Mouse (Mus musculus) MEL (cell line): ENCODE results near the gene Traip. TPM values are rescaled to one million over a fixed set of nuclear protein-coding genes. Genes with fewer than 3 reads are reported as not detected.

Source experiments
- DNase-seq: peaks from one replicate; pipeline ENCODE4 v3.0.0; 2011; ENCODE audit warnings: low read depth, low spot score
- H3K27ac ChIP-seq: 2 replicates; pipeline ENCODE4 v1.5.1; 2012; ENCODE audit warnings: low read depth, mild to moderate bottlenecking, control low read depth, low read length, moderate library complexity; ENCODE audit not compliant: control insufficient read depth
- H3K27me3 ChIP-seq, 2 experiments: fragments of 150-350 bp in 1 of 2; sonication (generic) in 1 of 2; 2 replicates each; pipeline ENCODE4 v1.6.1; 2012; ENCODE audit warnings: low read length in 2 of 2, mild to moderate bottlenecking in 2 of 2, improper control_type of control experiment in 1 of 2, moderate library complexity in 1 of 2; ENCODE audit not compliant: insufficient read depth in 2 of 2, control insufficient read depth in 1 of 2
- H3K36me3 ChIP-seq, 2 experiments: 2 replicates each; pipeline ENCODE4 v1.6.1; 2012 to 2014; ENCODE audit warnings: low read length in 2 of 2, improper control_type of control experiment in 1 of 2, inconsistent platforms in 1 of 2, mild to moderate bottlenecking in 1 of 2; ENCODE audit not compliant: insufficient read depth in 2 of 2, control insufficient read depth in 1 of 2
- H3K4me1 ChIP-seq, 2 experiments: fragments of 150-350 bp in 1 of 2; sonication (generic) in 1 of 2; 2 replicates each; pipeline ENCODE4 v1.6.1; 2012; ENCODE audit warnings: low read length in 2 of 2, improper control_type of control experiment in 1 of 2, mild to moderate bottlenecking in 1 of 2; ENCODE audit not compliant: insufficient read depth in 2 of 2, control insufficient read depth in 1 of 2
- H3K4me3 ChIP-seq, 2 experiments: fragments of 150-350 bp in 1 of 2; sonication (generic) in 1 of 2; 2 replicates each; pipeline ENCODE4 v1.5.1; 2012; ENCODE audit warnings: low read depth in 2 of 2, low read length in 2 of 2, mild to moderate bottlenecking in 2 of 2, moderate library complexity in 2 of 2, control low read depth in 1 of 2, improper control_type of control experiment in 1 of 2; ENCODE audit not compliant: control insufficient read depth in 1 of 2, insufficient read depth in 1 of 2
- H3K79me2 ChIP-seq: 2 replicates; pipeline ENCODE4 v1.6.1; 2012; ENCODE audit warnings: mild to moderate bottlenecking, low read length, moderate library complexity; ENCODE audit not compliant: control insufficient read depth, poor library complexity, insufficient read depth
- H3K9ac ChIP-seq: 2 replicates; pipeline ENCODE4 v1.6.1; 2012; ENCODE audit warnings: low read depth, mild to moderate bottlenecking, control low read depth, low read length, moderate library complexity; ENCODE audit not compliant: control insufficient read depth, poor library complexity, severe bottlenecking
- H3K9me3 ChIP-seq: fragments of 150-350 bp; sonication (generic); replicated peaks from 2 replicates; pipeline ENCODE4 v1.6.1; 2012; ENCODE audit warnings: mild to moderate bottlenecking, low read length, improper control_type of control experiment, moderate library complexity; ENCODE audit not compliant: insufficient read depth
- BHLHE40 ChIP-seq: IDR thresholded peaks from 2 replicates; pipeline ENCODE4 v1.6.1; 2012; ENCODE audit warnings: low read depth, mild to moderate bottlenecking, inconsistent platforms, low read length, improper control_type of control experiment, borderline replicate concordance
- CHD1 ChIP-seq: IDR thresholded peaks from 2 replicates; pipeline ENCODE4 v1.6.1; 2012; ENCODE audit warnings: low read depth, mild to moderate bottlenecking, inconsistent platforms, low read length, improper control_type of control experiment
- CHD2 ChIP-seq: IDR thresholded peaks from 2 replicates; pipeline ENCODE4 v1.6.1; 2011; ENCODE audit warnings: low read length, improper control_type of control experiment
- CTCF ChIP-seq, 3 experiments: IDR thresholded peaks in 2 of 3; conservative IDR thresholded peaks in 1 of 3; 2 replicates each; pipeline ENCODE4 v1.5.1; 2011 to 2012; ENCODE audit warnings: low read length in 3 of 3, low read depth in 2 of 3, mild to moderate bottlenecking in 2 of 3, improper control_type of control experiment in 1 of 3, inconsistent platforms in 1 of 3, mixed read lengths in 1 of 3, moderate library complexity in 1 of 3; ENCODE audit not compliant: control insufficient read depth in 1 of 3, insufficient read depth in 1 of 3, poor library complexity in 1 of 3, severe bottlenecking in 1 of 3
- E2F4 ChIP-seq: IDR thresholded peaks from 2 replicates; pipeline ENCODE4 v1.6.1; 2011; ENCODE audit warnings: low read depth, low read length, improper control_type of control experiment, borderline replicate concordance
- EP300 ChIP-seq, 2 experiments: IDR thresholded peaks; 2 replicates each; pipeline ENCODE4 v1.6.1; 2011; ENCODE audit warnings: improper control_type of control experiment in 2 of 2, low read length in 2 of 2, low read depth in 1 of 2, mild to moderate bottlenecking in 1 of 2
- ETS1 ChIP-seq: IDR thresholded peaks from 2 replicates; pipeline ENCODE4 v1.6.1; 2012; ENCODE audit warnings: low read depth, mild to moderate bottlenecking, inconsistent platforms, low read length, improper control_type of control experiment, moderate library complexity
- GABPA ChIP-seq: IDR thresholded peaks from 2 replicates; pipeline ENCODE4 v1.6.1; 2012; ENCODE audit warnings: low read depth, mild to moderate bottlenecking, inconsistent platforms, low read length, improper control_type of control experiment, moderate library complexity
- GATA1 ChIP-seq: IDR thresholded peaks from 2 replicates; pipeline ENCODE4 v1.6.1; 2011; ENCODE audit warnings: low read depth, low read length, improper control_type of control experiment
- HCFC1 ChIP-seq: IDR thresholded peaks from 2 replicates; pipeline ENCODE4 v1.6.1; 2012; ENCODE audit warnings: low read depth, mild to moderate bottlenecking, inconsistent platforms, low read length, improper control_type of control experiment, moderate library complexity
- JUND ChIP-seq: IDR thresholded peaks from 2 replicates; pipeline ENCODE4 v1.6.1; 2011; ENCODE audit warnings: low read depth, mild to moderate bottlenecking, improper control_type of control experiment, low read length
- KAT2A ChIP-seq: conservative IDR thresholded peaks from 2 replicates; pipeline ENCODE4 v1.6.1; 2012; ENCODE audit warnings: low read depth, low read length, improper control_type of control experiment, inconsistent platforms
- MAFK ChIP-seq: IDR thresholded peaks from 2 replicates; pipeline ENCODE4 v1.6.1; 2011; ENCODE audit warnings: low read depth, mild to moderate bottlenecking, low read length, improper control_type of control experiment, borderline replicate concordance
- MAX ChIP-seq: IDR thresholded peaks from 2 replicates; pipeline ENCODE4 v1.6.1; 2011; ENCODE audit warnings: low read length, improper control_type of control experiment
- MXI1 ChIP-seq: IDR thresholded peaks from 2 replicates; pipeline ENCODE4 v1.6.1; 2011; ENCODE audit warnings: mild to moderate bottlenecking, low read depth, low read length, improper control_type of control experiment
- NELFE ChIP-seq: IDR thresholded peaks from 2 replicates; pipeline ENCODE4 v1.6.1; 2011; ENCODE audit warnings: low read depth, low read length, improper control_type of control experiment
- POLR2A ChIP-seq, 2 experiments: IDR thresholded peaks; 2 replicates each; pipeline ENCODE4 v1.6.1; 2011 to 2012; ENCODE audit warnings: low read length in 2 of 2, mild to moderate bottlenecking in 2 of 2, control low read depth in 1 of 2, improper control_type of control experiment in 1 of 2, low read depth in 1 of 2, moderate library complexity in 1 of 2; ENCODE audit not compliant: control insufficient read depth in 1 of 2, insufficient read depth in 1 of 2, poor library complexity in 1 of 2
- POLR2AphosphoS2 ChIP-seq: IDR thresholded peaks from 2 replicates; pipeline ENCODE4 v1.6.1; 2011; ENCODE audit warnings: low read length, improper control_type of control experiment
- RAD21 ChIP-seq: IDR thresholded peaks from 2 replicates; pipeline ENCODE4 v1.6.1; 2011; ENCODE audit warnings: mild to moderate bottlenecking, low read depth, low read length, improper control_type of control experiment
- RCOR1 ChIP-seq: IDR thresholded peaks from 2 replicates; pipeline ENCODE4 v1.6.1; 2012; ENCODE audit warnings: low read depth, mild to moderate bottlenecking, inconsistent platforms, low read length, improper control_type of control experiment
- SIN3A ChIP-seq: IDR thresholded peaks from 2 replicates; pipeline ENCODE4 v1.6.1; 2012; ENCODE audit warnings: low read length, improper control_type of control experiment, inconsistent platforms
- SMC3 ChIP-seq: IDR thresholded peaks from 2 replicates; pipeline ENCODE4 v1.6.1; 2011; ENCODE audit warnings: low read depth, low read length, improper control_type of control experiment
- TAL1 ChIP-seq: IDR thresholded peaks from 2 replicates; pipeline ENCODE4 v1.6.1; 2012; ENCODE audit warnings: mild to moderate bottlenecking, inconsistent platforms, low read length, moderate library complexity, mixed read lengths
- USF1 ChIP-seq: IDR thresholded peaks from 2 replicates; pipeline ENCODE4 v1.6.1; 2014; ENCODE audit warnings: low read depth, mild to moderate bottlenecking, inconsistent platforms, low read length, improper control_type of control experiment, moderate library complexity
- USF2 ChIP-seq, 2 experiments: IDR thresholded peaks; 2 replicates each; pipeline ENCODE4 v1.6.1; 2011 to 2012; ENCODE audit warnings: improper control_type of control experiment in 2 of 2, low read length in 2 of 2, borderline replicate concordance in 1 of 2, inconsistent platforms in 1 of 2, low read depth in 1 of 2, mild to moderate bottlenecking in 1 of 2; ENCODE audit not compliant: insufficient read depth in 1 of 2
- ZC3H11A ChIP-seq: IDR thresholded peaks from 2 replicates; pipeline ENCODE4 v1.6.1; 2012; ENCODE audit warnings: low read depth, mild to moderate bottlenecking, inconsistent platforms, low read length, improper control_type of control experiment
- ZKSCAN1 ChIP-seq: IDR thresholded peaks from 2 replicates; pipeline ENCODE4 v1.6.1; 2012; ENCODE audit warnings: low read depth, mild to moderate bottlenecking, inconsistent platforms, low read length, improper control_type of control experiment, moderate library complexity
- ZMIZ1 ChIP-seq: IDR thresholded peaks from 2 replicates; pipeline ENCODE4 v1.6.1; 2012; ENCODE audit warnings: low read depth, mild to moderate bottlenecking, inconsistent platforms, low read length, improper control_type of control experiment, moderate library complexity
- ZNF384 ChIP-seq: IDR thresholded peaks from 2 replicates; pipeline ENCODE4 v1.6.1; 2012; ENCODE audit warnings: low read depth, mild to moderate bottlenecking, inconsistent platforms, low read length, improper control_type of control experiment
- polyA plus RNA-seq, 2 experiments: library from polyadenylated mRNA; stranded (reverse) in 1 of 2; unstranded in 1 of 2; fragments of >175 nt in 1 of 2; fragments of >200 nt in 1 of 2; gene quantifications; 2 replicates each; pipeline versions ENCODE4 v1.2.1 to v1.2.4; 2012; ENCODE audit warnings: low replicate concordance in 2 of 2, low read depth in 1 of 2; ENCODE audit not compliant: insufficient read length in 2 of 2, insufficient read depth in 1 of 2, missing spikeins in 1 of 2
- total RNA-seq: library from RNA; depleted of rRNA; stranded (reverse); fragments of 300-350 nt; gene quantifications from 2 replicates; pipeline ENCODE4 v1.2.3, GENCODE M21; 2012

The Traip gene
- total and polyA plus RNA-seq, 3 experiments: 43.6 to 65.2 TPM; not detected in 1

DNA sequence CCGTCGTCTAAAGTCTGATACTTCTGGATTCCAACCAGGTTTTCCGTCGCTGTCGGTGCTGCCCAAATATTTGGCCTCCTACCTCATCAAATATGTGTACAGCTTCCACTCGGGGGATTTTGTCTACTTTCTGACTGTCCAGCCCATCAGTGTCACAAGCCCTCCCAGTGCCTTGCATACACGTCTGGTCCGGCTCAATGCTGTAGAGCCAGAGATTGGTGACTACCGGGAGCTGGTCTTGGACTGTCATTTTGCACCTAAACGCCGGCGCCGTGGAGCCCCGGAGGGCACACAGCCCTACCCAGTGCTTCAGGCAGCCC is 42.2 kb upstream of the Traip start:
- TF ChIP-seq EP300 (IDR thresholded peaks at IDR 0.05; ENCODE audit: low read depth in 1 of 2, low read length in 2 of 2): no peak
- TF ChIP-seq USF1: no peak
- no peak for TF ChIP-seq ZKSCAN1
- no peak for TF ChIP-seq ZNF384
- TF ChIP-seq GABPA: no peak
- TF ChIP-seq SIN3A: no peak
- TF ChIP-seq JUND: no peak
- TF ChIP-seq TAL1: no peak
- TF ChIP-seq E2F4: no peak
- TF ChIP-seq POLR2AphosphoS2: no peak
- TF ChIP-seq RCOR1: no peak
- TF ChIP-seq HCFC1: no peak
- no peak for TF ChIP-seq MAFK
- TF ChIP-seq MAX: no peak
- no peak for TF ChIP-seq USF2 (IDR thresholded peaks at IDR 0.05; ENCODE audit: borderline replicate concordance in 1 of 2, insufficient read depth in 1 of 2, low read depth in 1 of 2, low read length in 2 of 2)
- no peak for TF ChIP-seq CTCF (IDR thresholded peaks at IDR 0.05 in 2 of 3, conservative IDR thresholded peaks at IDR 0.05 in 1 of 3; ENCODE audit: control insufficient read depth in 1 of 3, insufficient read depth in 1 of 3, low read depth in 2 of 3, low read length in 3 of 3, poor library complexity in 1 of 3, severe bottlenecking in 1 of 3)
- no peak for TF ChIP-seq MXI1
- TF ChIP-seq SMC3: no peak
- no peak for TF ChIP-seq RAD21
- H3K27me3 ChIP-seq: no peaks in the 10 kb centered on the region
- peaks cover 5 to 38% of the 10 kb centered on the region in 2 experiments for H3K4me1 ChIP-seq
- no peak for DNase-seq
- H3K36me3 ChIP-seq: peaks cover 0 to 29% of the 10 kb centered on the region in 2 experiments; a peak in 2 of 4 replicates
- no peaks in the 10 kb centered on the region; the same call in 1 of the 2 replicates for H3K79me2 ChIP-seq
- peak overlapping the region; percentile 95 for H3K27ac ChIP-seq
- H3K9ac ChIP-seq: peak overlapping the region; percentile 66
- no peaks in the 10 kb centered on the region for H3K9me3 ChIP-seq
- H3K4me3 ChIP-seq: no peak overlapping the region

DNA sequence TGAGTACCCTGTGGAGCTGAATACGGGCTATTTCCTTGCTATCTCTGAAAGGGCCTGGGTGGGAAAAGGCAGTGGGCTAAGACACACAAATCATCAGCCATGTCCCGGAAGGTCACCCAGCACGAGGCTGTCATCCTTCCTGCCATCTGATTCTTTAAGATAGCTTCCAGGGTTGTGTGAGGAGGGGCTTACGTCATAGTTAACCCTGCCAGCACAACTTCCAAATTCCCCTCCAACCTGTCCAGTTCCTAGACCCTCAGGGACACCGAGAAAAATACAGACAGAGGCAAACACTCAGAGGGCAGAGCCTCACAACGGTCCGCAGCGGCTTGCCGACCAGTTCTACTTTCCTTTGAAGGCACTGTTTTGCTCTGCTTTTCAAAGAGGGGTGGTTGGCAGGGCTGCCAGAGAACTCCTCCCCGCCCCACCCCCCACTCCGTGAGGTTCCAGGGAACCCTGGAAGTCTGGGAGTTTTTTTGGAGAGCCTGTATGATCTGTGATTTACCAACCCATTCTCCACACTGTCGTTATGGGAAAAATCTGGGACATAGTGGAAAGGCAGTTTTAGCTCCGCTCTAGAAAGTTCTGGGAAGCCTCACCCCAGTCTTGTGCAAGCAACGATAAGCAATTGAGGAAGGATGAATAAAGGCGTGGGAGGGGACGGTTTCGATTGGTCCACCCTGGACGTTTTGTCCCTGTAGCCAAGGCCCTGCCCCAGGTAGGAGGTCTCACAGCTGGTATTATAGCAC is 41.4 kb upstream of the Traip start:
- Histone ChIP-seq H3K36me3 (peaks cover 0 to 29% of the 10 kb centered on the region in 2 experiments; a peak in 2 of 4 replicates), H3K4me1 (peaks cover 5 to 38% of the 10 kb centered on the region in 2 experiments), H3K9ac (peak overlapping the region; percentile 66), H3K4me3 (peak overlapping the region; percentile 52 to 53), H3K27me3 (no peaks in the 10 kb centered on the region), H3K79me2 (no peaks in the 10 kb centered on the region; the same call in 1 of the 2 replicates), H3K27ac (peak overlapping the region; percentile 95), H3K9me3 (no peaks in the 10 kb centered on the region)
- peak; percentile 92 for DNase-seq
- TF ChIP-seq POLR2AphosphoS2 (peak; percentile 74; the same call in 1 of the 2 replicates), USF1 (0 out of 2 replicates have a peak, but pooled peaks have one; percentile 19), ZMIZ1 (no peak), MAX (peak; percentile 88), TAL1 (peak; percentile 52), CTCF (IDR thresholded peaks at IDR 0.05 in 2 of 3, conservative IDR thresholded peaks at IDR 0.05 in 1 of 3; ENCODE audit: control insufficient read depth in 1 of 3, insufficient read depth in 1 of 3, low read depth in 2 of 3, low read length in 3 of 3, poor library complexity in 1 of 3, severe bottlenecking in 1 of 3) (no peak), NELFE (no peak; the same call in 1 of the 2 replicates), CHD2 (peak; percentile 31; the same call in 1 of the 2 replicates), RCOR1 (peak; percentile 83), KAT2A (peak; percentile 47), POLR2A (IDR thresholded peaks at IDR 0.05; ENCODE audit: control insufficient read depth in 1 of 2, insufficient read depth in 1 of 2, low read depth in 1 of 2, low read length in 2 of 2, poor library complexity in 1 of 2) (peak; percentile 32 to 61; a peak in 2 of 4 replicates), GATA1 (peak; percentile 76), BHLHE40 (peak; percentile 69; the same call in 1 of the 2 replicates), CHD1 (0 out of 2 replicates have a peak, but pooled peaks have one; percentile 53), ZC3H11A (no peak), ETS1 (peak; percentile 91), MAFK (no peak), E2F4 (no peak), USF2 (IDR thresholded peaks at IDR 0.05; ENCODE audit: borderline replicate concordance in 1 of 2, insufficient read depth in 1 of 2, low read depth in 1 of 2, low read length in 2 of 2) (no peak)
